Comparison of ENCODE assay signal across 10 mouse cellular contexts in genomic region chr6:89345855-89346254, GRCm38 (mm10). TPM values are rescaled to one million over a fixed set of nuclear protein-coding genes. Genes with fewer than 3 reads are reported as not detected.
A peak's percentile ranks its signal among the peaks of the same experiment; 100 is the strongest.
DNase-seq lines count a peak whose midpoint lies in the region; ATAC-seq and TF ChIP-seq lines count a peak whose summit lies in the region.
"Had no signal": no experiment of that assay in that cellular context is flagged by ENCODE, and none has a peak within 500 bp of the region (broad histone marks: within the 10 kb centered on the region; RNA-seq: fewer than 3 reads in every experiment).

No protein-coding gene starts in this region.

- no peaks in the 10 kb centered on the region for H3K27me3 ChIP-seq in forebrain, embryonic 10.5 days (ENCODE audit: poor library complexity, severe bottlenecking)
- H3K27me3 ChIP-seq in forebrain, embryonic 16.5 days (replicated peaks; ENCODE audit: control insufficient read depth, insufficient read depth, low read length), result no peaks in the 10 kb centered on the region
- H3K27me3 ChIP-seq in kidney, embryonic 14.5 days (ENCODE audit: control insufficient read depth, insufficient read depth, low read length), result no peaks in the 10 kb centered on the region
- H3K27me3 ChIP-seq in C2C12 (ENCODE audit: control insufficient read depth, insufficient read depth, insufficient read length), result no peaks in the 10 kb centered on the region
- H3K27me3 ChIP-seq in intestine, embryonic 16.5 days (replicated peaks; ENCODE audit: control insufficient read depth, insufficient read depth, low read length), result no peaks in the 10 kb centered on the region

- H3K4me1 ChIP-seq in forebrain, embryonic 10.5 days, result peaks cover 40% of the 10 kb centered on the region
- H3K4me1 ChIP-seq in forebrain, embryonic 16.5 days (replicated peaks; ENCODE audit: control insufficient read depth, insufficient read depth, low read length), result peaks cover 24% of the 10 kb centered on the region
- H3K4me1 ChIP-seq in kidney, embryonic 14.5 days (ENCODE audit: control insufficient read depth, insufficient read depth, low read length), result peaks cover 18% of the 10 kb centered on the region
- H3K4me1 ChIP-seq in intestine, embryonic 16.5 days (ENCODE audit: control insufficient read depth, insufficient read depth, low read length), result peaks cover 22% of the 10 kb centered on the region

- no peak overlapping the region for H3K4me3 ChIP-seq in forebrain, embryonic 10.5 days
- H3K4me3 ChIP-seq in forebrain, embryonic 16.5 days (replicated peaks; ENCODE audit: low read length), result no peak overlapping the region
- H3K4me3 ChIP-seq in kidney, embryonic 14.5 days (ENCODE audit: low read length), result no peak overlapping the region
- H3K4me3 ChIP-seq in C2C12 (ENCODE audit: insufficient read depth, poor library complexity, severe bottlenecking), result no peak overlapping the region
- H3K4me3 ChIP-seq in intestine, embryonic 16.5 days (ENCODE audit: low read length), result no peak overlapping the region
- H3K4me3 ChIP-seq: megakaryocyte, embryonic 14.5 days had no signal

- H3K79me3 ChIP-seq in C2C12 (ENCODE audit: low read depth), result peaks cover 49% of the 10 kb centered on the region

- H3K27ac ChIP-seq in forebrain, embryonic 10.5 days, result peak overlapping the region; percentile 83
- no peak overlapping the region for H3K27ac ChIP-seq in forebrain, embryonic 16.5 days (ENCODE audit: low read length)
- peak overlapping the region; percentile 79; the same call in 1 of the 2 replicates for H3K27ac ChIP-seq in kidney, embryonic 14.5 days (ENCODE audit: low read depth, low read length)
- H3K27ac ChIP-seq in intestine, embryonic 16.5 days (ENCODE audit: low read length), result peak overlapping the region; percentile 76

- no peak overlapping the region for H3K4me2 ChIP-seq in forebrain, embryonic 16.5 days (ENCODE audit: low read length)
- H3K4me2 ChIP-seq in kidney, embryonic 14.5 days (replicated peaks; ENCODE audit: low read depth, low read length), result no peak overlapping the region
- H3K4me2 ChIP-seq in intestine, embryonic 16.5 days (ENCODE audit: low read depth, low read length), result no peak overlapping the region

- H3K9ac ChIP-seq in forebrain, embryonic 16.5 days (replicated peaks; ENCODE audit: low read depth, low read length), result no peak overlapping the region
- no peak overlapping the region; the same call in 1 of the 2 replicates for H3K9ac ChIP-seq in kidney, embryonic 14.5 days (ENCODE audit: low read depth, low read length)
- no peak overlapping the region for H3K9ac ChIP-seq in intestine, embryonic 16.5 days (ENCODE audit: low read depth, low read length)

- DNase-seq in forebrain, embryonic 10.5 days (ENCODE audit: extremely low spot score, low spot score), result no peak
- no peak for DNase-seq in kidney, adult 11 months
- no peak for DNase-seq in frontal cortex, postnatal 14 days (ENCODE audit: low spot score in 2 of 2)
- no peak for DNase-seq in left cerebral cortex, adult 11 months (ENCODE audit: low spot score)
- DNase-seq: cerebellum, adult 18-20 months had no signal

- TF ChIP-seq CTCF in C2C12 (IDR thresholded peaks at IDR 0.05; ENCODE audit: control insufficient read depth, insufficient read depth, insufficient read length), result no peak

- no peaks in the 10 kb centered on the region for H3K9me3 ChIP-seq in forebrain, embryonic 10.5 days
- H3K9me3 ChIP-seq in forebrain, embryonic 16.5 days (ENCODE audit: control insufficient read depth, low read length), result no peaks in the 10 kb centered on the region
- no peaks in the 10 kb centered on the region for H3K9me3 ChIP-seq in kidney, embryonic 14.5 days (ENCODE audit: control insufficient read depth, low read length)
- H3K9me3 ChIP-seq in intestine, embryonic 16.5 days (ENCODE audit: control insufficient read depth, low read length), result no peaks in the 10 kb centered on the region
- H3K9me3 ChIP-seq: megakaryocyte, embryonic 14.5 days had no signal

- no peak for ATAC-seq in forebrain, embryonic 16.5 days
- ATAC-seq in kidney, embryonic 14.5 days (ENCODE audit: low FRiP score, low TSS enrichment), result no peak
- peak; percentile 22; the same call in 1 of the 2 replicates for ATAC-seq in intestine, embryonic 16.5 days

- WGBS in forebrain, embryonic 10.5 days, result 98% methylated on average over 1 of the region's 1 CpGs
- WGBS in forebrain, embryonic 16.5 days, result 95% methylated on average over 1 of the region's 1 CpGs
- 90% methylated on average over 1 of the region's 1 CpGs for WGBS in kidney, embryonic 14.5 days
- 96% methylated on average over 1 of the region's 1 CpGs for whole genome bisulfite sequencing in intestine, embryonic 16.5 days

- peak overlapping the region; percentile 60 for H3ac ChIP-seq in C2C12 (ENCODE audit: control insufficient read depth, insufficient read length, low read depth)

- H3K79me2 ChIP-seq in C2C12 (ENCODE audit: control insufficient read depth, insufficient read depth), result peaks cover 83% of the 10 kb centered on the region

- peaks cover 88% of the 10 kb centered on the region for H3K36me3 ChIP-seq in forebrain, embryonic 10.5 days (replicated peaks)
- peaks cover 5% of the 10 kb centered on the region for H3K36me3 ChIP-seq in forebrain, embryonic 16.5 days (ENCODE audit: control insufficient read depth, insufficient read depth)
- peaks cover 70% of the 10 kb centered on the region for H3K36me3 ChIP-seq in kidney, embryonic 14.5 days (ENCODE audit: control insufficient read depth, insufficient read depth, low read length)
- H3K36me3 ChIP-seq in C2C12 (ENCODE audit: control insufficient read depth, insufficient read depth), result peaks cover 61% of the 10 kb centered on the region
- peaks cover 12% of the 10 kb centered on the region; the same call in 1 of the 2 replicates for H3K36me3 ChIP-seq in intestine, embryonic 16.5 days (ENCODE audit: control insufficient read depth, insufficient read depth, low read length)

TF ChIP-seq in C2C12, 6 proteins besides CTCF, POLR2A, EP300 and RAD21:
- TF ChIP-seq MYOG (IDR thresholded peaks at IDR 0.05; ENCODE audit: control insufficient read depth, extremely low read depth, insufficient read length) (peak; percentile 39), FOSL1 (IDR thresholded peaks at IDR 0.05; ENCODE audit: insufficient read depth, low read length, poor library complexity, severe bottlenecking) (no peak), USF1 (IDR thresholded peaks at IDR 0.05; ENCODE audit: low read depth) (no peak), MYOD1 (IDR thresholded peaks at IDR 0.05; ENCODE audit: control insufficient read depth, insufficient read length, low read depth) (peak; percentile 100), CEBPB (IDR thresholded peaks at IDR 0.05; ENCODE audit: low read depth) (no peak), MAX (IDR thresholded peaks at IDR 0.05) (no peak)

RNA-seq across cellular contexts. Expression of gene Plxna1, which starts 16.6 kb away (rescaled TPM):
- 22.4 and 26.6 TPM in 2 replicates for polyA plus RNA-seq in forebrain, embryonic 10.5 days (2016; fragmentation: Nextera tagmentation; extraction: Ambion mirVana)
- 44.1 and 47.8 TPM in 2 replicates for polyA plus RNA-seq in forebrain, embryonic 16.5 days (2015; fragmentation: Nextera tagmentation; extraction: Ambion mirVana)
- polyA plus RNA-seq in kidney, embryonic 14.5 days (2014; fragmentation: Nextera tagmentation; extraction: Ambion mirVana), result 15.4 and 28.0 TPM in 2 replicates
- 40.9 TPM for polyA plus RNA-seq in C2C12 (2012; fragmentation: generic; extraction: Trizol)
- polyA plus RNA-seq in intestine, embryonic 16.5 days (2015; fragmentation: Nextera tagmentation; extraction: Ambion mirVana), result 5.4 and 6.5 TPM in 2 replicates
